Mouse (Mus musculus) liver, embryonic 14.5 days (tissue): ENCODE results near the gene Creb5.

Experiments used
- CTCF ChIP-seq: IDR thresholded peaks from 2 replicates; pipeline ENCODE4 v1.5.1; 2016; ENCODE audit warnings: antibody characterized with exemption, low read depth, control low read depth
- EP300 ChIP-seq: IDR thresholded peaks from 2 replicates; pipeline ENCODE4 v1.6.1; 2016; ENCODE audit warnings: antibody characterized with exemption, low read depth

DNA sequence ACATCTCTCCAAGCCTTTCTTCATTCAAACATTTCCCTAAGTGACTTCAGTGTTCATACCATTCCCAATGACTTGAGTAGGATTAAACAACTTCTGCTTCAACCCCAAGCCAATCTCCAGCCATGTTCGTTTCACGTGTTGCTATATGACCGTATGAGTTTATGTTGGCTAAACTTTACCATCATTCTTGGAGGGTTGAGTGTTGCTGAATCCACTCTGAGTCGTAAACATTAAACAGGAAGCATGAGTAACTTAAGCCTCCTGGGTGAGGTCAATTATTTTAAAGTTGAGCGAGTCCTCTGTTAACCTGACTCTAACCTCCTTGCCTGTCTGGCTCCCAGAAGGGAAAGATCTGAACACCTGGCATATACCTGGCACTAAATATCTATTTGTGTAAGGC is 334.2 kb downstream of the Creb5 start:
- no peak for TF ChIP-seq CTCF
- no peak for TF ChIP-seq EP300
